Mouse (Mus musculus) stomach, embryonic 16.5 days (tissue): ENCODE measurements around the gene Fbxo33. TPM values are rescaled to one million over a fixed set of nuclear protein-coding genes. Genes with fewer than 3 reads are reported as not detected.

Experiments used
- ATAC-seq: fragments of 200-750 bp; cut with Nextera tagmentation; 2 replicates; pipeline ENCODE4 v1.8.0; 2017; ENCODE audit warnings: moderate number of reproducible peaks, moderate TSS enrichment; ENCODE audit not compliant: insufficient read depth, low FRiP score
- H3K27ac ChIP-seq: fragments of 300-500 bp; sonication (generic); 2 replicates; pipeline ENCODE4 v1.5.1; 2014; ENCODE audit warnings: low read length
- H3K27me3 ChIP-seq: fragments of 300-500 bp; sonication (generic); 2 replicates; pipeline ENCODE4 v1.6.1; 2014; ENCODE audit warnings: low read length, control low read depth, mixed read lengths; ENCODE audit not compliant: control insufficient read depth, insufficient read depth
- H3K36me3 ChIP-seq: fragments of 300-500 bp; sonication (generic); 2 replicates; pipeline ENCODE4 v1.6.1; 2014; ENCODE audit warnings: low read length; ENCODE audit not compliant: control insufficient read depth, insufficient read depth
- H3K4me1 ChIP-seq: fragments of 300-500 bp; sonication (generic); 2 replicates; pipeline ENCODE4 v1.6.1; 2014; ENCODE audit warnings: low read length, control low read depth, mixed read lengths; ENCODE audit not compliant: control insufficient read depth, insufficient read depth
- H3K4me2 ChIP-seq: fragments of 300-500 bp; sonication (generic); 2 replicates; pipeline ENCODE4 v1.6.1; 2014; ENCODE audit warnings: low read depth, low read length, mixed read lengths
- H3K4me3 ChIP-seq: fragments of 300-500 bp; sonication (generic); replicated peaks from 2 replicates; pipeline ENCODE4 v1.5.1; 2014; ENCODE audit warnings: mild to moderate bottlenecking, low read length
- H3K9ac ChIP-seq: fragments of 300-500 bp; sonication (generic); 2 replicates; pipeline ENCODE4 v1.6.1; 2014; ENCODE audit warnings: low read length
- H3K9me3 ChIP-seq: fragments of 300-500 bp; sonication (generic); replicated peaks from 2 replicates; pipeline ENCODE4 v1.6.1; 2016; ENCODE audit warnings: low read length, control low read depth; ENCODE audit not compliant: control insufficient read depth
- WGBS: fragments of 180-500 bp; shearing (Covaris S2); extraction: QIAGEN DNeasy Blood & Tissue Kit; methylation state at CpG from one replicate; pipeline ENCODE4 v1.1.7; 2014; 5-methylcytosine and 5-hydroxymethylcytosine counted together
- polyA plus RNA-seq: library from polyadenylated mRNA; unstranded; fragments of >200 nt; fragmentation: Nextera tagmentation; extraction: Ambion mirVana; gene quantifications from 2 replicates; pipeline ENCODE4 v1.2.1, GENCODE M21; 2015

Fbxo33 gene
- polyA plus RNA-seq, 1 experiment from 2014 or later: 3.5 TPM

DNA sequence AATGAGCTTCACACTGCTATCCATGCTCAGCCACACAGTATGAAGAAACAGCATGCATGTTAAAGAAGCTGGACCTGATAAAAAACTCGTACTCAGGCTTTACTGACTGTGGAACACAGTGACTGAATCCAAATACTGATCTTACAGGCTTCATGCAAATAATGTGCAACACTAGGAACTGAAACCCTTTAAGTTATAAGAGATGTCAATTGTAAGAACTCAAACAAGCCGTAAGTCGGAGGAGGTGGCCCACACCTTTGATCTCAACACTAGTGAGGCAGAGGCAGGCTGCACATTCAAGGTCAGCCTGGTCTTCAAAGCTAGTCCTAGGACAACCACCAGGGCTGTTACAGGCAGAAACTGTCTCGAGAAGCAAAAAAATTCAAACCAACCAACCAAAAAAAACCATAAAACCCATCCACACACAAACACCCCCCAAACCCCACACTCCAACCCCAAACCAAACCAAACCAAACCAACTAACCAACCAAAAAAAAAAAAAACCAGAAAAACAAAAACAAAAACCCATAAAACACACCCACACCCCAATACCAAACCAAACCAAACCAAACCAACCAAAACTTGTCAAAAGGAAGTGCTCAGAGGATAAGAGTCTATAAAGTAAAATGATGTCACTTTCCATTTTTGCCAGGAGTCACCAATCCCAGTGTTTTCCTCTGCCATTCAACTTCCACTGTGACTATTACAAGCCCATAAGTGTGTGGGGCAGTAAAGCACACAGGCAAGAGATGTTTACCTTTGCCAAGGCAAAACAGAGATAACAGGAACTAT is 13.1 kb downstream of the Fbxo33 start:
- Histone ChIP-seq H3K9ac (no peak overlapping the region), H3K4me3 (no peak overlapping the region), H3K9me3 (no peaks in the 10 kb centered on the region), H3K36me3 (peaks cover 6% of the 10 kb centered on the region; the same call in 1 of the 2 replicates), H3K4me2 (no peak overlapping the region), H3K4me1 (0 out of 2 replicates have a peak, but pooled peaks cover 2% of the 10 kb centered on the region), H3K27ac (no peak overlapping the region), H3K27me3 (no peaks in the 10 kb centered on the region)
- ATAC-seq: no peak
- 81% methylated on average over 4 of the region's 4 CpGs for WGBS

DNA sequence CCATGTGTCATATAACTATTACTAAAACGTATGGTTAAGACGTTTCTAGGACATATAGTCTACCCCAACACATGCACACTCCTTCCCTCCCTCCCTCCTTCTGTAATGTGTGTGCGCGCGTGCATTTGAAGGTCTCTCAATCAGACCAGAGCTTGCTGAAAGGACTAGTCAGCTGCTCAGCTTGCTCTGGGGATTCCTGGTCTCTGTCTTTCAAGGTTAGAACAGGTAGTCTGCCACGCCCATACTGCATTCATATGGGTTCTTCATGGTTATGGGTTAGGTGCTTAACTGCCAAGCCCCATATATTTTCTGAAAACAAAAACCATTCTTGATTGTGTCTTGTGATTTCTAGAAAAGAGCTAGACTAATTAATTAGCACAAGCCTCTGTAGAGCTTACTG is 14.0 kb downstream of the Fbxo33 start:
- ATAC-seq: no peak
- Histone ChIP-seq H3K36me3 (peaks cover 9% of the 10 kb centered on the region; the same call in 1 of the 2 replicates), H3K4me1 (0 out of 2 replicates have a peak, but pooled peaks cover 2% of the 10 kb centered on the region), H3K9me3 (no peaks in the 10 kb centered on the region), H3K27me3 (no peaks in the 10 kb centered on the region), H3K4me2 (no peak overlapping the region), H3K9ac (no peak overlapping the region), H3K4me3 (no peak overlapping the region), H3K27ac (no peak overlapping the region)
- 92% methylated on average over 6 of the region's 6 CpGs for WGBS

DNA sequence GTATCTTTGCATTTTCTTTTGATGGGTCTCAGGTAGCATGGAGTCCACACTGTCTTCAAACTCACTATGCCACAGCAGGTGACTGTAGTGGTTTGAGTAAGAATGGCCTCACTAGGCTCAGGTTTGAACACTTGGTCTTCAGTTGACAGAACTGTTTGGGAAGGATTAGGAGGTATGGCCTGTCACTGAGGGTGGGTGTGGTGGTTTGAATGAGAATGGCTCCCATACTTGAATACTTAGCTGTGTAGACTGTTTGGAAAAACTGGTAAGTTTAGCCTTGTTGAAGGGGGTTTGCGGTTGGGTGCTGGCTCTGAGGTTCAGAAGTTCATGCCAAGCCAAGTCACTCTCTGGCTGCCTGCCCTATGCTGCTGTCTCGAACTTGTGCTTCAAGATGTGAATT is 20.2 kb downstream of the Fbxo33 start:
- no peaks in the 10 kb centered on the region for H3K4me1 ChIP-seq
- H3K4me2 ChIP-seq: no peak overlapping the region
- WGBS: 94% methylated on average over 2 of the region's 2 CpGs
- no peak for ATAC-seq
- no peak overlapping the region for H3K27ac ChIP-seq
- peaks cover 15% of the 10 kb centered on the region for H3K36me3 ChIP-seq
- H3K9ac ChIP-seq: no peak overlapping the region
- no peak overlapping the region for H3K4me3 ChIP-seq
- H3K27me3 ChIP-seq: no peaks in the 10 kb centered on the region
- no peaks in the 10 kb centered on the region for H3K9me3 ChIP-seq

DNA sequence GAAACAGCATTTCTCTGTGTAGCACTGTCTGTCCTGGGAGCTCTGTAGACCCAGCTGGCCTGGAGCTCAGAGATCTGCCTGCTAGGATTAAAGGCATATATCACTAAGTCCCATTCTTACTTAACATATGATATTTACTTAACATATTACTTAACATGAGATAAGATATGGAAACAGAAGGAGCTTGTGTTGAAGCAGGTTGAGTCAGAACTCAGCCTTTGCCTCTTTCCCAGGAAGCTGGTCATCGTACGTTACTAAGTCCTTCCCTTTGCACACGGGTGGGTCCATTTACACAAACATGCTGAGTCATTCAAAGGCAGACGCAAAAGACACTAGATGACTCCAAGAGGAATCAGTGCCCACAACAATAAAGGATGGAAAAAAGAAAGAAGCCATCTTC is 20.8 kb downstream of the Fbxo33 start:
- H3K27ac ChIP-seq: no peak overlapping the region
- no peaks in the 10 kb centered on the region for H3K9me3 ChIP-seq
- no peak overlapping the region for H3K9ac ChIP-seq
- no peaks in the 10 kb centered on the region for H3K27me3 ChIP-seq
- peaks cover 15% of the 10 kb centered on the region for H3K36me3 ChIP-seq
- H3K4me3 ChIP-seq: no peak overlapping the region
- 46% methylated on average over 4 of the region's 4 CpGs for WGBS
- H3K4me1 ChIP-seq: no peaks in the 10 kb centered on the region
- ATAC-seq: peak; percentile 90
- H3K4me2 ChIP-seq: no peak overlapping the region

DNA sequence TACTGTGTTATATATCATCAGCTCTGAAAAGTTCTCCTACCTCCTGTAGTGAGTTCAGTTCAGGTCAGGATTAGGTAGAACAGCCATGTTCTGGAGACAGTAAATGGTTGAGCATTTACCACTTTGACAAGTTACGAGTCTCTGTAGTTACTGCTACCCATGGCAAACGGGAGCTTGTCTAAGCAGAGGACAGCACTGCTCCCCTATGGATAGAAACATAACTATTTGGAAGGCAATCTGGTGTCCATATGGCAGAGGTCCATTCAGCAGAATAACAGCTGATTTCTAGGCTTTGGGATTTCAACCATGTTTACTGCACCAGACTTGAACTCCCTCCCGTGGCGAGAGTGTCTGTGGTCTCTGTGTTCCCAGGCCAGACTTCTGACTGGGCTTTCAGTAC is 23.6 kb downstream of the Fbxo33 start:
- H3K36me3 ChIP-seq: peaks cover 13% of the 10 kb centered on the region
- 82% methylated on average over 4 of the region's 4 CpGs for WGBS
- no peaks in the 10 kb centered on the region for H3K27me3 ChIP-seq
- no peaks in the 10 kb centered on the region for H3K4me1 ChIP-seq
- H3K4me2 ChIP-seq: no peak overlapping the region
- H3K9ac ChIP-seq: no peak overlapping the region
- no peak for ATAC-seq
- H3K9me3 ChIP-seq: no peaks in the 10 kb centered on the region
- no peak overlapping the region for H3K4me3 ChIP-seq
- no peak overlapping the region for H3K27ac ChIP-seq

DNA sequence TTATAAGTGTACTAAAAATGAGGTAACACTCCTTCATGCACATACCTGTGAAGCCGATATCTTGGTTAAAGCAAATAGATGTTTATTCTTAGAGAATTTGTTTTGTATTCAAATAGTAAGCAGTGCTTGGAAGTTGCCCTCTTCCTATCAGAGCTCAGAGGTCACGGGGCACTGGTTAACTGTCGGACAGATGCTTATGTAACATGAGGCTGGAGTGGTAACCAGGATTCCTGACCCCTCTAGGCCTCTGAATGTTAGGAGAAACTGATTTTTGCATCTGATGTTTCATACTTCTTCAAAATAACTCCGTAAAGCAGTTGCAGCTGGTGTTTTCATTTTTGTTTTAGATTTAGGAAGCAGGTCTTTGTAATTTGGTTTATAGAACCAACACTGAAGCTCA is 24.5 kb downstream of the Fbxo33 start:
- Histone ChIP-seq H3K4me1 (no peaks in the 10 kb centered on the region), H3K4me2 (no peak overlapping the region), H3K4me3 (no peak overlapping the region), H3K27ac (no peak overlapping the region), H3K27me3 (no peaks in the 10 kb centered on the region), H3K36me3 (peaks cover 14% of the 10 kb centered on the region), H3K9ac (no peak overlapping the region), H3K9me3 (no peaks in the 10 kb centered on the region)
- ATAC-seq: no peak
- 75% methylated on average over 4 of the region's 4 CpGs for WGBS

DNA sequence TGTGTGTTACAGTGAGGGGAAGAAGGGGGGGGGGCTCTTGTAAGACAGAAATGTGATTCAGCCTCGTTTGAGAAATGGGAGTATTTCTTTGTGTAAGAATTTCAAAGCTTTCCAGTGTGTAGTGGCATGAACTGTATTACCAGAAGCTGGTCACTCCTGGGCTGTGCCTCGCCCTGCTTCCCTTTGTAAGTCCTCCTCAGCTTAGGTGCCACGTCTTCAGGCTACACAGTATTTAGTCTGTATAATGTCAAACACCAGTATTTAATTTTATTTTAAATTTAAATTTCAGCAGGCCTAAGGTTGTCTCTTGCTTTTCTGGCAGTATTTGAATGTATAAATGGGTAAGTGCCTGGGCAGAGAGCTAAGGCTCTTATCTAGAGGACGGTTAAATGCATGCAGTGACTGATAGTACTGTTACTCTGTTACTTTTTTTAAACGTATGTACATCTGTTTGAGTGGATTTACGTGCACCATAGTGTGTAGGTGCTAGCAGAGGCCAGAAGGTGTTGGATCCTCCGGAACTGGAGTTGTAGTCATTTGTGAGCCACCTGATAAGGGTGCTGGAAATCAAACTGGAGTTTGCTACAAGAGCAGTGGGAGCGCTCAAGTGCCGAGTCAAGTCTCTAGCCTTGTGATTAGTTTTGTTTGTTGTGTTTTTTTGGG is 25.1 kb downstream of the Fbxo33 start:
- H3K4me3 ChIP-seq: no peak overlapping the region
- no peaks in the 10 kb centered on the region for H3K4me1 ChIP-seq
- no peak for ATAC-seq
- H3K36me3 ChIP-seq: peaks cover 10% of the 10 kb centered on the region
- H3K27ac ChIP-seq: no peak overlapping the region
- H3K9me3 ChIP-seq: no peaks in the 10 kb centered on the region
- H3K4me2 ChIP-seq: no peak overlapping the region
- WGBS: 64% methylated on average over 9 of the region's 9 CpGs
- H3K27me3 ChIP-seq: no peaks in the 10 kb centered on the region
- no peak overlapping the region for H3K9ac ChIP-seq

DNA sequence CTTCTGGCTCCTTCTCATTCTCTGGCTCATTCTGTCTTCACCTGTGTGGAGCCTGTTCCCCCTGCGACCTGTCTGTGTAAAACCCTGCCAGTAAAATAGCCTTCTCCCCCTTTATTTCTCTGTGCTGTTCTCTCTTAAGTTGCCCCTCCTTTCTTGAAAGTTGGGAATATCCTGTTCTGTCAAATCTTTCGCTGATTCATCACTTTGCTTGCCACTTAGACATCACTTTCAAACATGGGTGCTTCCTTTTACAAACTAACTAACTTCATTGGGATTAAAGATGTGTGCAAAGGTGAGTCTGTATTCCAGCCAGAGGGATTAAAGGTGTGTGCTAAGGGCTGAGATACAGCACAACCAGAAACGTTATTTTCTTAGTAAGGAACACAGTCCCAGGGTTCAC is 25.9 kb downstream of the Fbxo33 start:
- ATAC-seq: no peak
- H3K9ac ChIP-seq: no peak overlapping the region
- H3K27me3 ChIP-seq: no peaks in the 10 kb centered on the region
- WGBS: 74% methylated on average over 3 of the region's 3 CpGs
- peaks cover 9% of the 10 kb centered on the region; the same call in 1 of the 2 replicates for H3K36me3 ChIP-seq
- H3K9me3 ChIP-seq: no peaks in the 10 kb centered on the region
- H3K4me3 ChIP-seq: no peak overlapping the region
- H3K4me2 ChIP-seq: no peak overlapping the region
- H3K4me1 ChIP-seq: no peaks in the 10 kb centered on the region
- no peak overlapping the region for H3K27ac ChIP-seq

DNA sequence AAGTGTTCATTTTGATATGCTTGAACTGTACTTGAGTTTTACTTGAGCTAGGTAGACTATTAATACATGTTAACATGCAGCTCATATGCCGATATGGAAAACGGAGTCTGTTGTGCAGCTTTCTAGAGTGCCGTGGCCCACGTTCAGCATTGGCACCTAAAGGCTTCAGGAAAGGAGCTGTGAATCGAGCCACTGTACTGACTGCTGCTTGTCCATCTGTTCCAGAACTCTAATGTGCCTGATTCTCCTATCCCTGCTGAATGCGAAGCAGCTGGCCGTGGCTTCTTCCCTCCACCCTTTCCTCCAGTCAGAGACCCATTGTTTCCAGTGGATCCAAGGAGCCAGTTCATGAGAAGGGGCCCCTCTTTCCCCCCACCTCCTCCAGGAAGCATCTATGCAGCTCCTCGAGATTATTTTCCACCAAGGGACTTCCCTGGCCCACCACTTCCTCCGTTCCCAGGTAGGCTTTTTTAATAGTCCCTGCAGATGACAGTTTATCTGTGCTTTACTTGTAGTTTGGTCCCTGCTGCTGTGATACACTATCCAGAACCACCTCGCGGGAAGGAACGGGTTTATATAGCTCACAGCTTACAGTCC is 31.3 kb downstream of the Fbxo33 start:
- no peak overlapping the region for H3K4me2 ChIP-seq
- H3K9me3 ChIP-seq: no peaks in the 10 kb centered on the region
- no peak overlapping the region for H3K27ac ChIP-seq
- ATAC-seq: no peak
- no peak overlapping the region for H3K9ac ChIP-seq
- H3K4me1 ChIP-seq: no peaks in the 10 kb centered on the region
- no peaks in the 10 kb centered on the region for H3K27me3 ChIP-seq
- no peak overlapping the region for H3K4me3 ChIP-seq
- peaks cover 32% of the 10 kb centered on the region; the same call in 1 of the 2 replicates for H3K36me3 ChIP-seq
- WGBS: 86% methylated on average over 12 of the region's 12 CpGs
